Mouse (Mus musculus) heart, embryonic 10.5 days (tissue): Measurements from ENCODE around the gene Palld. TPM values are rescaled to one million over a fixed set of nuclear protein-coding genes. Genes with fewer than 3 reads are reported as not detected.

Source experiments
- DNase-seq: peaks from one replicate; pipeline ENCODE4 v3.0.0-alpha.2; 2017; ENCODE audit warnings: low spot score
- H3K27ac ChIP-seq: fragments of 300-500 bp; sonication (generic); 2 replicates; pipeline ENCODE4 v1.5.1; 2016; ENCODE audit warnings: mild to moderate bottlenecking
- H3K27me3 ChIP-seq: fragments of 300-500 bp; sonication (generic); 2 replicates; pipeline ENCODE4 v1.6.1; 2016; ENCODE audit warnings: mild to moderate bottlenecking; ENCODE audit not compliant: poor library complexity, insufficient read depth, severe bottlenecking
- H3K36me3 ChIP-seq: fragments of 300-500 bp; sonication (generic); 2 replicates; pipeline ENCODE4 v1.6.1; 2016; ENCODE audit warnings: mild to moderate bottlenecking, moderate library complexity
- H3K4me1 ChIP-seq: fragments of 300-500 bp; sonication (generic); 2 replicates; pipeline ENCODE4 v1.6.1; 2016; ENCODE audit warnings: mild to moderate bottlenecking
- H3K4me3 ChIP-seq: fragments of 300-500 bp; sonication (generic); 2 replicates; pipeline ENCODE4 v1.5.1; 2016; ENCODE audit warnings: mild to moderate bottlenecking, moderate library complexity
- H3K9me3 ChIP-seq: fragments of 300-500 bp; sonication (generic); 2 replicates; pipeline ENCODE4 v1.6.1; 2016; ENCODE audit warnings: mild to moderate bottlenecking, moderate library complexity
- WGBS: fragments of 180-500 bp; shearing (Covaris S2); methylation state at CpG from one replicate; pipeline ENCODE4 v1.1.7; 2016; 5-methylcytosine and 5-hydroxymethylcytosine counted together
- polyA plus RNA-seq: library from polyadenylated mRNA; unstranded; fragments of >200 nt; fragmentation: Nextera tagmentation; extraction: Ambion mirVana; gene quantifications from 2 replicates; pipeline ENCODE4 v1.2.1, GENCODE M21; 2016

Palld gene
- polyA plus RNA-seq, 1 experiment from 2014 or later: 167 TPM

GRCm38 (mm10) chr8:61531944-61532795 is 370.3 kb downstream of the Palld start:
- Histone ChIP-seq H3K27me3 (no peaks in the 10 kb centered on the region), H3K27ac (no peak overlapping the region), H3K4me3 (no peak overlapping the region), H3K9me3 (no peaks in the 10 kb centered on the region), H3K4me1 (peaks cover 4% of the 10 kb centered on the region; the same call in 1 of the 2 replicates), H3K36me3 (peaks cover 92% of the 10 kb centered on the region)
- DNase-seq: no peak
- 64% methylated on average over 22 of the region's 22 CpGs for WGBS

GRCm38 (mm10) chr8:61528642-61529041 is 373.8 kb downstream of the Palld start:
- Histone ChIP-seq H3K27me3 (no peaks in the 10 kb centered on the region), H3K4me1 (no peaks in the 10 kb centered on the region), H3K9me3 (no peaks in the 10 kb centered on the region), H3K27ac (no peak overlapping the region), H3K4me3 (no peak overlapping the region), H3K36me3 (peaks cover 92% of the 10 kb centered on the region)
- 78% methylated on average over 6 of the region's 6 CpGs for WGBS
- DNase-seq: no peak

- H3K4me1 ChIP-seq: no peaks in the 10 kb centered on the region
- peaks cover 90% of the 10 kb centered on the region for H3K36me3 ChIP-seq
- 93% methylated on average over 9 of the region's 9 CpGs for WGBS
- no peak for DNase-seq
- no peaks in the 10 kb centered on the region for H3K9me3 ChIP-seq
- no peaks in the 10 kb centered on the region for H3K27me3 ChIP-seq
- no peak overlapping the region for H3K27ac ChIP-seq
- no peak overlapping the region for H3K4me3 ChIP-seq
Observed at GRCm38 (mm10) chr8:61528197-61528596, 374.3 kb downstream of the Palld start.

- H3K9me3 ChIP-seq: no peaks in the 10 kb centered on the region
- no peak overlapping the region for H3K27ac ChIP-seq
- H3K4me3 ChIP-seq: no peak overlapping the region
- H3K36me3 ChIP-seq: peaks cover 93% of the 10 kb centered on the region
- WGBS: 94% methylated on average over 14 of the region's 14 CpGs
- H3K27me3 ChIP-seq: no peaks in the 10 kb centered on the region
- no peaks in the 10 kb centered on the region for H3K4me1 ChIP-seq
- no peak for DNase-seq
Observed at GRCm38 (mm10) chr8:61527037-61527436, 375.5 kb downstream of the Palld start.

- Histone ChIP-seq H3K36me3 (peaks cover 89% of the 10 kb centered on the region), H3K27ac (no peak overlapping the region), H3K4me3 (no peak overlapping the region), H3K4me1 (no peaks in the 10 kb centered on the region), H3K27me3 (no peaks in the 10 kb centered on the region), H3K9me3 (no peaks in the 10 kb centered on the region)
- 17% methylated on average over 1 of the region's 1 CpGs for WGBS
- DNase-seq: no peak
Observed at GRCm38 (mm10) chr8:61522132-61522531, 380.4 kb downstream of the Palld start.

- H3K27me3 ChIP-seq: no peaks in the 10 kb centered on the region
- WGBS: 60% methylated on average over 14 of the region's 14 CpGs
- no peak for DNase-seq
- H3K4me3 ChIP-seq: no peak overlapping the region
- no peaks in the 10 kb centered on the region for H3K4me1 ChIP-seq
- peaks cover 92% of the 10 kb centered on the region for H3K36me3 ChIP-seq
- no peaks in the 10 kb centered on the region for H3K9me3 ChIP-seq
- no peak overlapping the region for H3K27ac ChIP-seq
Observed at GRCm38 (mm10) chr8:61517502-61518185, 384.8 kb downstream of the Palld start.

GRCm38 (mm10) chr8:61516745-61517501 is 385.6 kb downstream of the Palld start:
- no peaks in the 10 kb centered on the region for H3K4me1 ChIP-seq
- DNase-seq: no peak

GRCm38 (mm10) chr8:61515931-61516744 is 386.4 kb downstream of the Palld start:
- H3K4me3 ChIP-seq: no peak overlapping the region
- H3K4me1 ChIP-seq: no peaks in the 10 kb centered on the region
- H3K9me3 ChIP-seq: no peaks in the 10 kb centered on the region
- no peaks in the 10 kb centered on the region for H3K27me3 ChIP-seq
- H3K27ac ChIP-seq: no peak overlapping the region
- 60% methylated on average over 25 of the region's 25 CpGs for WGBS
- peak; percentile 84 for DNase-seq
- H3K36me3 ChIP-seq: peaks cover 92% of the 10 kb centered on the region

More at GRCm38 (mm10) chr8:61516745-61517501, 385.6 kb downstream of the Palld start:
- Histone ChIP-seq H3K4me3 (no peak overlapping the region), H3K36me3 (peaks cover 92% of the 10 kb centered on the region), H3K9me3 (no peaks in the 10 kb centered on the region), H3K27me3 (no peaks in the 10 kb centered on the region), H3K27ac (no peak overlapping the region)
- 85% methylated on average over 8 of the region's 8 CpGs for WGBS

GRCm38 (mm10) chr8:61515110-61515930 is 387.2 kb downstream of the Palld start:
- Histone ChIP-seq H3K36me3 (peaks cover 94% of the 10 kb centered on the region), H3K27me3 (no peaks in the 10 kb centered on the region), H3K9me3 (no peaks in the 10 kb centered on the region), H3K4me1 (no peaks in the 10 kb centered on the region), H3K27ac (no peak overlapping the region), H3K4me3 (no peak overlapping the region)
- 90% methylated on average over 24 of the region's 24 CpGs for WGBS
- DNase-seq: no peak

- Histone ChIP-seq H3K27ac (no peak overlapping the region), H3K9me3 (no peaks in the 10 kb centered on the region), H3K36me3 (peaks cover 13% of the 10 kb centered on the region; the same call in 1 of the 2 replicates), H3K27me3 (no peaks in the 10 kb centered on the region), H3K4me3 (no peak overlapping the region), H3K4me1 (no peaks in the 10 kb centered on the region)
- no peak for DNase-seq
Observed at GRCm38 (mm10) chr8:61502277-61502676, 400.2 kb downstream of the Palld start.

- no peaks in the 10 kb centered on the region for H3K9me3 ChIP-seq
- no peak overlapping the region for H3K27ac ChIP-seq
- H3K27me3 ChIP-seq: no peaks in the 10 kb centered on the region
- H3K4me3 ChIP-seq: no peak overlapping the region
- no peaks in the 10 kb centered on the region for H3K4me1 ChIP-seq
- H3K36me3 ChIP-seq: peaks cover 21% of the 10 kb centered on the region; the same call in 1 of the 2 replicates
- 60% methylated on average over 3 of the region's 3 CpGs for WGBS
- DNase-seq: no peak
Observed at GRCm38 (mm10) chr8:61500914-61501313, 401.6 kb downstream of the Palld start.
